Mouse (Mus musculus): ENCODE measurements around the gene Myo18a. TPM values are rescaled to one million over a fixed set of nuclear protein-coding genes. Genes with fewer than 3 reads are reported as not detected.

Myo18a gene
- polyA plus RNA-seq, 1 experiment: 20.0 TPM

GRCm38 (mm10) chr11:77888846-77889245 lies 125.8 kb downstream of the Myo18a start:
- H3K9me3 ChIP-seq: no peaks in the 10 kb centered on the region
- no peaks in the 10 kb centered on the region for H3K36me3 ChIP-seq (replicated peaks; ENCODE audit: low read length)
- H3K27me3 ChIP-seq (replicated peaks): peaks cover 83% of the 10 kb centered on the region
- no peak overlapping the region for H3K4me3 ChIP-seq (replicated peaks)
- peaks cover 19% of the 10 kb centered on the region for H3K4me1 ChIP-seq
- TF ChIP-seq FLI1 (IDR thresholded peaks at IDR 0.05; ENCODE audit: low read length) (no peak), GATA1 (IDR thresholded peaks at IDR 0.05; ENCODE audit: borderline replicate concordance, low read length) (no peak)

GRCm38 (mm10) chr11:77889484-77889883 lies 126.4 kb downstream of the Myo18a start:
- H3K36me3 ChIP-seq (replicated peaks; ENCODE audit: low read length): no peaks in the 10 kb centered on the region
- no peak for TF ChIP-seq FLI1 (IDR thresholded peaks at IDR 0.05; ENCODE audit: low read length)
- TF ChIP-seq GATA1 (IDR thresholded peaks at IDR 0.05; ENCODE audit: borderline replicate concordance, low read length): no peak
- no peak overlapping the region for H3K4me3 ChIP-seq (replicated peaks)
- peaks cover 23% of the 10 kb centered on the region for H3K4me1 ChIP-seq
- no peaks in the 10 kb centered on the region for H3K9me3 ChIP-seq
- H3K27me3 ChIP-seq (replicated peaks): peaks cover 84% of the 10 kb centered on the region

GRCm38 (mm10) chr11:77890648-77891258 lies 127.7 kb downstream of the Myo18a start:
- no peak for TF ChIP-seq FLI1 (IDR thresholded peaks at IDR 0.05; ENCODE audit: low read length)
- no peak for TF ChIP-seq GATA1 (IDR thresholded peaks at IDR 0.05; ENCODE audit: borderline replicate concordance, low read length)
- no peak overlapping the region for H3K4me3 ChIP-seq (replicated peaks)
- H3K36me3 ChIP-seq (replicated peaks; ENCODE audit: low read length): no peaks in the 10 kb centered on the region
- H3K27me3 ChIP-seq (replicated peaks): peaks cover 80% of the 10 kb centered on the region
- H3K9me3 ChIP-seq: no peaks in the 10 kb centered on the region
- H3K4me1 ChIP-seq: peaks cover 14% of the 10 kb centered on the region

GRCm38 (mm10) chr11:77892883-77893282 lies 129.8 kb downstream of the Myo18a start:
- peaks cover 8% of the 10 kb centered on the region for H3K4me1 ChIP-seq
- H3K27me3 ChIP-seq (replicated peaks): peaks cover 81% of the 10 kb centered on the region
- no peaks in the 10 kb centered on the region for H3K36me3 ChIP-seq (replicated peaks; ENCODE audit: low read length)
- no peak overlapping the region for H3K4me3 ChIP-seq (replicated peaks)
- TF ChIP-seq GATA1 (IDR thresholded peaks at IDR 0.05; ENCODE audit: borderline replicate concordance, low read length) (no peak), FLI1 (IDR thresholded peaks at IDR 0.05; ENCODE audit: low read length) (no peak)
- no peaks in the 10 kb centered on the region for H3K9me3 ChIP-seq

- no peak for TF ChIP-seq GATA1 (IDR thresholded peaks at IDR 0.05; ENCODE audit: borderline replicate concordance, low read length)
- no peak for TF ChIP-seq FLI1 (IDR thresholded peaks at IDR 0.05; ENCODE audit: low read length)
- Histone ChIP-seq H3K36me3 (replicated peaks; ENCODE audit: low read length) (no peaks in the 10 kb centered on the region), H3K4me1 (peaks cover 8% of the 10 kb centered on the region), H3K27me3 (replicated peaks) (peaks cover 82% of the 10 kb centered on the region), H3K9me3 (no peaks in the 10 kb centered on the region), H3K4me3 (replicated peaks) (no peak overlapping the region)
These were observed 130.2 kb downstream of the Myo18a start for GRCm38 (mm10) chr11:77893283-77893682.

- TF ChIP-seq GATA1 (IDR thresholded peaks at IDR 0.05; ENCODE audit: borderline replicate concordance, low read length) (no peak), FLI1 (IDR thresholded peaks at IDR 0.05; ENCODE audit: low read length) (no peak)
- Histone ChIP-seq H3K4me1 (peaks cover 8% of the 10 kb centered on the region), H3K27me3 (replicated peaks) (peaks cover 84% of the 10 kb centered on the region), H3K4me3 (replicated peaks) (no peak within 1 kb of the TSS), H3K36me3 (replicated peaks; ENCODE audit: low read length) (no peaks in the 10 kb centered on the region), H3K9me3 (no peaks in the 10 kb centered on the region)
These were observed 131.0 kb downstream of the Myo18a start, which contains the start of gene Pipox for GRCm38 (mm10) chr11:77893787-77894718. Gene Pipox, minus strand, starts transcription at chr11:77894096.

GRCm38 (mm10) chr11:77894967-77895366 lies 131.9 kb downstream of the Myo18a start:
- Histone ChIP-seq H3K4me3 (replicated peaks) (no peak overlapping the region), H3K36me3 (replicated peaks; ENCODE audit: low read length) (no peaks in the 10 kb centered on the region), H3K9me3 (peaks cover 5% of the 10 kb centered on the region), H3K27me3 (replicated peaks) (peaks cover 91% of the 10 kb centered on the region), H3K4me1 (peaks cover 8% of the 10 kb centered on the region)
- TF ChIP-seq GATA1 (IDR thresholded peaks at IDR 0.05; ENCODE audit: borderline replicate concordance, low read length) (no peak), FLI1 (IDR thresholded peaks at IDR 0.05; ENCODE audit: low read length) (no peak)

GRCm38 (mm10) chr11:77896011-77896410 lies 133.0 kb downstream of the Myo18a start:
- TF ChIP-seq GATA1 (IDR thresholded peaks at IDR 0.05; ENCODE audit: borderline replicate concordance, low read length) (no peak), FLI1 (IDR thresholded peaks at IDR 0.05; ENCODE audit: low read length) (no peak)

GRCm38 (mm10) chr11:77896480-77896819 lies 133.4 kb downstream of the Myo18a start:
- no peaks in the 10 kb centered on the region for H3K36me3 ChIP-seq (replicated peaks; ENCODE audit: low read length)
- H3K27me3 ChIP-seq (replicated peaks): peaks cover 90% of the 10 kb centered on the region
- H3K4me3 ChIP-seq (replicated peaks): no peak overlapping the region
- TF ChIP-seq GATA1 (IDR thresholded peaks at IDR 0.05; ENCODE audit: borderline replicate concordance, low read length) (no peak), FLI1 (IDR thresholded peaks at IDR 0.05; ENCODE audit: low read length) (no peak)
- peaks cover 8% of the 10 kb centered on the region for H3K4me1 ChIP-seq
- H3K9me3 ChIP-seq: peaks cover 6% of the 10 kb centered on the region

More at GRCm38 (mm10) chr11:77896011-77896410, 133.0 kb downstream of the Myo18a start:
- H3K9me3 ChIP-seq: peaks cover 6% of the 10 kb centered on the region
- no peaks in the 10 kb centered on the region for H3K36me3 ChIP-seq (replicated peaks; ENCODE audit: low read length)
- H3K4me3 ChIP-seq (replicated peaks): no peak overlapping the region
- peaks cover 89% of the 10 kb centered on the region for H3K27me3 ChIP-seq (replicated peaks)
- peaks cover 8% of the 10 kb centered on the region for H3K4me1 ChIP-seq
